In genomic region chr1:64705230-64705629, GRCm38 (mm10) we compare ENCODE assay signal across 9 mouse cellular contexts. TPM values are rescaled to one million over a fixed set of nuclear protein-coding genes. Genes with fewer than 3 reads are reported as not detected.
DNase-seq lines count a peak whose midpoint lies in the region; ATAC-seq lines count a peak whose summit lies in the region.
"Had no signal": no experiment of that assay in that cellular context is flagged by ENCODE, and none has a peak within 500 bp of the region (broad histone marks: within the 10 kb centered on the region; RNA-seq: fewer than 3 reads in every experiment).

No protein-coding gene starts in this region.

- WGBS in forebrain, embryonic 14.5 days = 46% methylated on average over 6 of the region's 6 CpGs
- 48% methylated on average over 6 of the region's 6 CpGs for WGBS in forebrain, embryonic 13.5 days
- WGBS in large intestine, adult 2 months = 33% methylated on average over 6 of the region's 6 CpGs

- DNase-seq in forebrain, embryonic 14.5 days (ENCODE audit: low spot score) = peak; percentile 82
- peak; percentile 61 for DNase-seq in MN1 (ENCODE audit: low spot score)
- DNase-seq in cerebellum, adult 9-11 months = peak; percentile 48
- peak; percentile 33 for DNase-seq in gastrocnemius, postnatal 10 days
- peak; percentile 50 for DNase-seq in large intestine, adult 2 months (ENCODE audit: low read depth, low spot score)
- peak; percentile 79 for DNase-seq in lung, postnatal 10 days
- DNase-seq in right cerebral cortex, postnatal 36 days (ENCODE audit: low spot score in 2 of 2) = peak; percentile 48 to 62

- no peaks in the 10 kb centered on the region for H3K27me3 ChIP-seq in forebrain, embryonic 14.5 days (replicated peaks; ENCODE audit: control insufficient read depth, insufficient read depth, low read length)
- H3K27me3 ChIP-seq in forebrain, embryonic 13.5 days = no peaks in the 10 kb centered on the region
- H3K27me3 ChIP-seq: hindbrain, embryonic 15.5 days had no signal

- H3K27ac ChIP-seq in forebrain, embryonic 14.5 days (ENCODE audit: low read depth, low read length) = no peak overlapping the region
- no peak overlapping the region for H3K27ac ChIP-seq in forebrain, embryonic 13.5 days
- H3K27ac ChIP-seq: hindbrain, embryonic 15.5 days had no signal

- no peak overlapping the region for H3K4me3 ChIP-seq in forebrain, embryonic 14.5 days (ENCODE audit: low read depth, low read length)
- H3K4me3 ChIP-seq in forebrain, embryonic 13.5 days = no peak overlapping the region
- H3K4me3 ChIP-seq: hindbrain, embryonic 15.5 days had no signal

- H3K4me2 ChIP-seq in forebrain, embryonic 14.5 days (ENCODE audit: low read length) = no peak overlapping the region
- no peak overlapping the region for H3K4me2 ChIP-seq in forebrain, embryonic 13.5 days
- H3K4me2 ChIP-seq: hindbrain, embryonic 15.5 days had no signal

- no peaks in the 10 kb centered on the region for H3K9me3 ChIP-seq in forebrain, embryonic 14.5 days (replicated peaks; ENCODE audit: control insufficient read depth, low read length)
- no peaks in the 10 kb centered on the region for H3K9me3 ChIP-seq in forebrain, embryonic 13.5 days (replicated peaks)
- H3K9me3 ChIP-seq: hindbrain, embryonic 15.5 days had no signal

- H3K4me1 ChIP-seq in forebrain, embryonic 14.5 days (ENCODE audit: control insufficient read depth, insufficient read depth, low read length) = no peaks in the 10 kb centered on the region
- H3K4me1 ChIP-seq in forebrain, embryonic 13.5 days = no peaks in the 10 kb centered on the region
- H3K4me1 ChIP-seq: hindbrain, embryonic 15.5 days had no signal

- H3K9ac ChIP-seq in forebrain, embryonic 14.5 days (ENCODE audit: low read length) = no peak overlapping the region
- no peak overlapping the region for H3K9ac ChIP-seq in forebrain, embryonic 13.5 days
- H3K9ac ChIP-seq: hindbrain, embryonic 15.5 days had no signal

- peaks cover 20% of the 10 kb centered on the region for H3K36me3 ChIP-seq in forebrain, embryonic 14.5 days (ENCODE audit: control insufficient read depth, insufficient read depth, low read length)
- H3K36me3 ChIP-seq in forebrain, embryonic 13.5 days (ENCODE audit: poor library complexity, severe bottlenecking) = peaks cover 8% of the 10 kb centered on the region; the same call in 1 of the 2 replicates

- ATAC-seq in forebrain, embryonic 14.5 days = peak; percentile 54; the same call in 1 of the 2 replicates
- no peak for ATAC-seq in forebrain, embryonic 13.5 days

RNA-seq across cellular contexts. Expression of gene Ccnyl1, which starts 15.0 kb away (rescaled TPM):
- polyA plus RNA-seq in forebrain, embryonic 14.5 days (2014; fragmentation: Nextera tagmentation; extraction: Ambion mirVana) = 6.6 and 6.9 TPM in 2 replicates
- polyA plus RNA-seq in forebrain, embryonic 13.5 days (2015; fragmentation: Nextera tagmentation; extraction: Ambion mirVana) = 4.2 and 4.3 TPM in 2 replicates
- 10 to 100 TPM; 20.0 to 25.1 TPM for total RNA-seq in gastrocnemius, postnatal 10 days (2021)
- 11.3 and 21.9 TPM in 2 replicates for polyA plus RNA-seq in large intestine, adult 2 months (2012; rRNA removed)

RNA-seq across cellular contexts. Expression of gene Fzd5, which starts 32.3 kb away (rescaled TPM):
- polyA plus RNA-seq in forebrain, embryonic 14.5 days (2014; fragmentation: Nextera tagmentation; extraction: Ambion mirVana) = 0.88 and 0.91 TPM in 2 replicates
- polyA plus RNA-seq in forebrain, embryonic 13.5 days (2015; fragmentation: Nextera tagmentation; extraction: Ambion mirVana) = 0.56 and 0.65 TPM in 2 replicates
- total RNA-seq in gastrocnemius, postnatal 10 days (2021) = 1 to 10 TPM; 2.3 to 3.6 TPM
- 36.4 and 87.3 TPM in 2 replicates for polyA plus RNA-seq in large intestine, adult 2 months (2012; rRNA removed)

Comparison
In these comparisons a context has a peak if more than half of its experiments do, and no peak if none do; other contexts are left out.
1. RNA of gene Fzd5, which starts 32.3 kb away (polyA plus RNA-seq): 36.4 to 87.3 TPM in large intestine, adult 2 months; 0.88 to 0.91 TPM in forebrain, embryonic 14.5 days and 0.56 to 0.65 TPM in forebrain, embryonic 13.5 days; every median in the first group is over 10 times any median in the second.
2. Peak in every context shown above with its lines, with median percentiles within 50 percentile points of each other: DNase-seq.